In genomic region chr4:89289028-89289427, GRCm38 (mm10) we compare ENCODE assay signal across 1 mouse cellular context.
TF ChIP-seq lines count a peak whose summit lies in the region.

No protein-coding gene starts in this region.

TF ChIP-seq in MEL, 35 proteins besides CTCF, POLR2A, EP300 and RAD21:
- TF ChIP-seq RCOR1 (IDR thresholded peaks at IDR 0.05; ENCODE audit: low read depth, low read length) (no peak), ZNF384 (IDR thresholded peaks at IDR 0.05; ENCODE audit: low read depth, low read length) (no peak), GATA1 (IDR thresholded peaks at IDR 0.05; ENCODE audit: low read depth, low read length) (peak; percentile 63), NRF1 (IDR thresholded peaks at IDR 0.05; ENCODE audit: insufficient read depth, low read depth, low read length, poor library complexity, severe bottlenecking) (no peak), HCFC1 (IDR thresholded peaks at IDR 0.05; ENCODE audit: low read depth, low read length) (no peak), GABPA (IDR thresholded peaks at IDR 0.05; ENCODE audit: low read depth, low read length) (no peak), NELFE (IDR thresholded peaks at IDR 0.05; ENCODE audit: low read depth, low read length) (no peak), CHD1 (IDR thresholded peaks at IDR 0.05; ENCODE audit: low read depth, low read length) (no peak), ZMIZ1 (IDR thresholded peaks at IDR 0.05; ENCODE audit: low read depth, low read length) (no peak), POLR2AphosphoS5 (IDR thresholded peaks at IDR 0.05; ENCODE audit: borderline replicate concordance, low read depth, low read length) (no peak), TBP (IDR thresholded peaks at IDR 0.05; ENCODE audit: low read depth, low read length) (no peak), ETS1 (IDR thresholded peaks at IDR 0.05; ENCODE audit: low read depth, low read length) (peak; percentile 38; the same call in 1 of the 2 replicates), MYC (IDR thresholded peaks at IDR 0.05; ENCODE audit: low read depth, low read length) (no peak), JUND (IDR thresholded peaks at IDR 0.05; ENCODE audit: low read depth, low read length) (no peak)
